Mouse (Mus musculus) liver, postnatal 0 days (tissue): ENCODE measurements at regions not wholly inside any gene's neighbourhood (a gene's known extent, or its start where the extent isn't known, plus 50 kb on each side); places are given as distances from the start of the nearest gene placed in this dataset.

ENCODE experiments used
- ATAC-seq: fragments of 200-750 bp; cut with Nextera tagmentation; 2 replicates; pipeline ENCODE4 v1.8.0; 2017; ENCODE audit warnings: mild to moderate bottlenecking, moderate library complexity
- DNase-seq: peaks from one replicate; pipeline ENCODE4 v3.0.0-alpha.2; 2016
- H3K27ac ChIP-seq: fragments of 300-500 bp; sonication (generic); 2 replicates; pipeline ENCODE4 v1.5.1; 2014; ENCODE audit warnings: antibody characterized with exemption, moderate library complexity, mild to moderate bottlenecking, low read depth
- H3K27me3 ChIP-seq: fragments of 300-500 bp; sonication (generic); 2 replicates; pipeline ENCODE4 v1.6.1; 2014; ENCODE audit warnings: low read length, control low read depth, mixed read lengths; ENCODE audit not compliant: insufficient read depth
- H3K36me3 ChIP-seq: fragments of 300-500 bp; sonication (generic); replicated peaks from 2 replicates; pipeline ENCODE4 v1.6.1; 2014; ENCODE audit warnings: mild to moderate bottlenecking, control low read depth, low read length, moderate library complexity, mixed read lengths; ENCODE audit not compliant: insufficient read depth
- H3K4me1 ChIP-seq: fragments of 300-500 bp; sonication (generic); 2 replicates; pipeline ENCODE4 v1.6.1; 2014; ENCODE audit warnings: antibody characterized with exemption, mild to moderate bottlenecking, control low read depth; ENCODE audit not compliant: insufficient read depth
- H3K4me2 ChIP-seq: fragments of 300-500 bp; sonication (generic); 2 replicates; pipeline ENCODE4 v1.6.1; 2014; ENCODE audit warnings: low read depth, mild to moderate bottlenecking, low read length, moderate library complexity, mixed read lengths
- H3K4me3 ChIP-seq: fragments of 300-500 bp; sonication (generic); 2 replicates; pipeline ENCODE4 v1.5.1; 2014; ENCODE audit warnings: low read depth, low read length
- H3K9ac ChIP-seq: fragments of 300-500 bp; sonication (generic); replicated peaks from 2 replicates; pipeline ENCODE4 v1.6.1; 2014; ENCODE audit warnings: mild to moderate bottlenecking, moderate library complexity
- H3K9me3 ChIP-seq: fragments of 300-500 bp; sonication (generic); 2 replicates; pipeline ENCODE4 v1.6.1; 2016; ENCODE audit warnings: mild to moderate bottlenecking, control low read depth, low read length, mixed read lengths
- CTCF ChIP-seq: sonication (generic); IDR thresholded peaks from 2 replicates; pipeline ENCODE4 v1.5.1; 2016; ENCODE audit warnings: antibody characterized with exemption, low read depth
- EP300 ChIP-seq: IDR thresholded peaks from 2 replicates; pipeline ENCODE4 v1.6.1; 2016; ENCODE audit warnings: antibody characterized with exemption, low read depth, mild to moderate bottlenecking
- WGBS: fragments of 180-500 bp; shearing (Covaris S2); extraction: QIAGEN DNeasy Blood & Tissue Kit; methylation state at CpG from one replicate; pipeline ENCODE4 v1.1.7; 2014; ENCODE audit not compliant: insufficient replicate concordance; 5-methylcytosine and 5-hydroxymethylcytosine counted together

GRCm38 (mm10) chr4:54387460-54387859 lies 557.4 kb upstream of the Zfp462 start:
- TF ChIP-seq CTCF, result no peak
- TF ChIP-seq EP300, result no peak
- Histone ChIP-seq H3K27me3 (no peaks in the 10 kb centered on the region), H3K27ac (no peak overlapping the region), H3K9ac (no peak overlapping the region), H3K9me3 (no peaks in the 10 kb centered on the region), H3K4me1 (no peaks in the 10 kb centered on the region), H3K4me2 (no peak overlapping the region), H3K36me3 (no peaks in the 10 kb centered on the region), H3K4me3 (no peak overlapping the region)
- ATAC-seq, result no peak
- no peak for DNase-seq
- WGBS, result 49% methylated on average over 6 of the region's 6 CpGs

GRCm38 (mm10) chr4:54391536-54392208 lies 553.2 kb upstream of the Zfp462 start:
- 54% methylated on average over 7 of the region's 7 CpGs for WGBS
- Histone ChIP-seq H3K4me1 (no peaks in the 10 kb centered on the region), H3K9ac (no peak overlapping the region), H3K4me2 (no peak overlapping the region), H3K27me3 (no peaks in the 10 kb centered on the region), H3K27ac (no peak overlapping the region), H3K36me3 (no peaks in the 10 kb centered on the region), H3K9me3 (no peaks in the 10 kb centered on the region), H3K4me3 (no peak overlapping the region)
- DNase-seq (no peak), ATAC-seq (no peak)
- no peak for TF ChIP-seq EP300
- no peak for TF ChIP-seq CTCF

DNA sequence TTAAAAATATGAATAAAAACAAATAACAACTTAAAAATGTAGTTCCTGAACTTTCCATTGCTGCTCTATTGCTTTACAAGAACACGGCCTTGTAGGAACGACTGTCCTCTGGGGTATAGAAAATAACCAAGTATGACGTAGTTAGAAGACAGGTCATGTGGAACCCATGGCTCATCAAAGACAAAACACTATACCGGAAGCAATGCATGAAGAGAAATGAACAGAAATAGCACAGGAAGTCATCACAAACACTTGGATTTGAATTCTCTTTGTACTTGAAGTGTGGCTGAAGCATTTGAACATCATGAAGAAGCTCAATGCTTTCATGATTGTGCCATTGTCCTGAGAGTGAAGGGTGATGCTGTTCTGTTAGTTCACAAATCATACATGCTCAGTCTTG lies 538.7 kb upstream of the Zfp462 start:
- H3K4me2 ChIP-seq, result no peak overlapping the region
- no peaks in the 10 kb centered on the region for H3K4me1 ChIP-seq
- no peaks in the 10 kb centered on the region for H3K9me3 ChIP-seq
- H3K27me3 ChIP-seq, result no peaks in the 10 kb centered on the region
- 70% methylated on average over 4 of the region's 4 CpGs for WGBS
- no peak for DNase-seq
- no peak for ATAC-seq
- H3K36me3 ChIP-seq, result no peaks in the 10 kb centered on the region
- TF ChIP-seq CTCF, result no peak
- no peak for TF ChIP-seq EP300
- H3K4me3 ChIP-seq, result no peak overlapping the region
- no peak overlapping the region for H3K27ac ChIP-seq
- H3K9ac ChIP-seq, result no peak overlapping the region

GRCm38 (mm10) chr4:54407930-54408329 lies 536.9 kb upstream of the Zfp462 start:
- no peak for ATAC-seq
- Histone ChIP-seq H3K4me1 (no peaks in the 10 kb centered on the region), H3K36me3 (no peaks in the 10 kb centered on the region), H3K27me3 (no peaks in the 10 kb centered on the region), H3K9me3 (no peaks in the 10 kb centered on the region), H3K27ac (no peak overlapping the region), H3K4me2 (no peak overlapping the region), H3K9ac (no peak overlapping the region), H3K4me3 (no peak overlapping the region)
- TF ChIP-seq EP300 (no peak), CTCF (no peak)
- no peak for DNase-seq
- 44% methylated on average over 2 of the region's 2 CpGs for WGBS

- Histone ChIP-seq H3K36me3 (no peaks in the 10 kb centered on the region), H3K4me3 (no peak overlapping the region), H3K27me3 (no peaks in the 10 kb centered on the region), H3K4me1 (no peaks in the 10 kb centered on the region), H3K9me3 (no peaks in the 10 kb centered on the region), H3K9ac (no peak overlapping the region), H3K27ac (no peak overlapping the region), H3K4me2 (no peak overlapping the region)
- ATAC-seq (no peak), DNase-seq (no peak)
- 39% methylated on average over 3 of the region's 3 CpGs for WGBS
- no peak for TF ChIP-seq CTCF
- no peak for TF ChIP-seq EP300
Measured at GRCm38 (mm10) chr4:54430789-54431188, 514.1 kb upstream of the Zfp462 start.

DNA sequence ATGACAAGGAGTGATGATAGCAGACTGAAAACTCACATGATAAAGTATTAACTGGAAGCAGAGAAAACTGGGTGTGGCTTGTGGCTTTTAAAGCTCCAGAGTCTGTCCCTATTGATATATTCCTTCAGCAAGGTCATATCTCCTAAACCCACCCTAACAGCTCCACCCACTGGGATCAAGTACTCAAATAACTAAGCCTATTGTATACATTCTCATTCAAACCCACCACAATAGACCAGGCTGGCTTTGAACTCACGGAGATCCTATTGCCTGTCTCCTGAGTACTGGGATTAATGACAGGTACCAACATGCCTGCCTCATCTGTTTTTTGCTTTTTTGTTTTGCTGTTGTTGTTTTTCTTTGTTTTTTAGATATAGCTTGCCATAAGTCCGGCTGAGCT lies 484.3 kb upstream of the Zfp462 start:
- no peak for TF ChIP-seq EP300
- TF ChIP-seq CTCF, result no peak
- no peak overlapping the region for H3K4me3 ChIP-seq
- no peak overlapping the region for H3K9ac ChIP-seq
- no peaks in the 10 kb centered on the region for H3K27me3 ChIP-seq
- H3K36me3 ChIP-seq, result no peaks in the 10 kb centered on the region
- 78% methylated on average over 2 of the region's 2 CpGs for WGBS
- ATAC-seq (no peak), DNase-seq (no peak)
- H3K4me1 ChIP-seq, result no peaks in the 10 kb centered on the region
- no peak overlapping the region for H3K27ac ChIP-seq
- no peaks in the 10 kb centered on the region for H3K9me3 ChIP-seq
- H3K4me2 ChIP-seq, result no peak overlapping the region

- H3K9me3 ChIP-seq, result no peaks in the 10 kb centered on the region
- no peak for DNase-seq
- H3K27me3 ChIP-seq, result no peaks in the 10 kb centered on the region
- WGBS, result 73% methylated on average over 2 of the region's 2 CpGs
- no peaks in the 10 kb centered on the region for H3K4me1 ChIP-seq
- no peak overlapping the region for H3K4me2 ChIP-seq
- no peaks in the 10 kb centered on the region for H3K36me3 ChIP-seq
- no peak overlapping the region for H3K4me3 ChIP-seq
- no peak for ATAC-seq
- TF ChIP-seq CTCF (no peak), EP300 (no peak)
- H3K27ac ChIP-seq, result no peak overlapping the region
- no peak overlapping the region for H3K9ac ChIP-seq
Measured at GRCm38 (mm10) chr4:54469176-54469575, 475.7 kb upstream of the Zfp462 start.
